Mouse (Mus musculus) neural tube, embryonic 10.5 days (tissue): ENCODE measurements around the gene Atp5j.

Source experiments
- DNase-seq: peaks from one replicate; pipeline ENCODE4 v3.0.0-alpha.2; 2017; ENCODE audit warnings: low spot score; ENCODE audit errors: extremely low spot score

The Atp5j gene

DNA sequence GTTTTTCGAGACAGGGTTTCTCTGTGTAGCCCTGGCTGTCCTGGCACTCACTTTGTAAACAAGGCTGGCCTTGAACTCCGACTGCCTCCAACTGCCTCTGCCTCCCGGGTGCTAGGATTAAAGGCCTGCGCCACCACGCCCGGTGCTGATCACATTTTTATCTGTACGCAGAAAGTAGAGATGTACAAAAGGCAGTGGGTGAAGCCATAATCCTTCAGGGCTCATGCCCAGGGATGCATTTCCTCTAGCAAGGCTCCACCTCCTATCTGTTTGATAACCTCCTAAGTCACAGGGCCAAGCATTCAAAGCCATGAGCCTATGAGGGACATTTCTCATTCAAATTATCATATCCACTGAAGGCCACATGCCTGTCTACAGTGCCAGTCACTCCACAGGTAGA lies 27.6 kb downstream of the Atp5j start:
- no peak for DNase-seq

DNA sequence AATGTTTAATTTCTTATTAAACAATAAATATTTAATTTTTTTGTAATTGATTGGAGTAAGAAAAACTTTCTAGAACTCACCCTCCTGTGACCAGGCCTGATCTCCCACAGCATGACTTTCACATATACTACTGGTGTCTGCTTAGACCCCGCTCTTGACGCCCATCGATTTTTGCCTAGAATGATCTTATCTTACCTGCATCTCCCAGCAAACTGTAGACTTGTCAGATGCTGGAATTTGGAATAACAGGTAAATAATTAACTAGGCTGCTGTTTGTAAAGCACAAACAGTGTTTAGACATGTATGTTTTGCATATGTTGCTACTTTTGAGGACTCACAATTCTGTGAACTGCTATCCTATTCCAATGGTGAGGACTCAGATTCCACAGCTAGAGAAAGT lies 29.2 kb downstream of the Atp5j start:
- no peak for DNase-seq

DNA sequence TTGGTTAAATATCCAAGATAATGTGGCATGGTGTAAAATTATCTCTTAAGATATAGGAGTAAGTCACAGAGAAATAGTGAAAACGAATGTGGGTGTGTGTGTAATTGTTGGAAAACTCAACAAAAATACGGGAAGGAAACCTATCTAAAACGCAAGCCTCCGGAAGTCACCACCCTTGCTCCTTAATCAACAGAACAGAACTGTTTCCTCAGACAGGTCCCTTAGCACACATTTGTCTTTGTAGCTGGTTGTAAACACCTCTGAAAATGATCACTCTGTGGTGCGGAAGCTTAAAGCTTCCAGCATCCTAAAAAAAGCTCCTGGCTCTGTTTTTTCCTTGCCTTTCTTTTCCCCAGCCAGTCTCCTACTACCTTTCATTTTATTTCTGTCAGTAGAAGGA lies 30.6 kb downstream of the Atp5j start:
- no peak for DNase-seq

DNA sequence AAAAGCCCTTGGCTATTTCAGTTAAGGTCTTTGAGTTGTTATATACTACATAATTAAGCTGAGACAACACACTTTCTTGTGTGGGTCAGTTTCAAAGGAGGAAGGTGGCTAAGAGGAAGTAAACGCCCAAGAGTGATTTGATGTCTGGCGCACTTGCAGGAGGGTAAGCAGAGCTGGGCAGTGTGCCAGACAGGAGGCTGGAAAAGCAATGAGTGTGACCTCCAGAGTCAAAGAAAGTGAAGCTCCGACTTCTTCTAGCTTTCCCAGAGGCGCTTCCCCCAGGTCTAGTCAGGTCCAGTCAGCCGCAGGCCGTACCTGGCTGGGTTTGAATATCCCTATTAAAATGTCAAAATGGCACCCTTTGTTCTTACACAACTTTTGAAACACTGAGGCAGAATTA lies 33.2 kb downstream of the Atp5j start:
- no peak for DNase-seq

DNA sequence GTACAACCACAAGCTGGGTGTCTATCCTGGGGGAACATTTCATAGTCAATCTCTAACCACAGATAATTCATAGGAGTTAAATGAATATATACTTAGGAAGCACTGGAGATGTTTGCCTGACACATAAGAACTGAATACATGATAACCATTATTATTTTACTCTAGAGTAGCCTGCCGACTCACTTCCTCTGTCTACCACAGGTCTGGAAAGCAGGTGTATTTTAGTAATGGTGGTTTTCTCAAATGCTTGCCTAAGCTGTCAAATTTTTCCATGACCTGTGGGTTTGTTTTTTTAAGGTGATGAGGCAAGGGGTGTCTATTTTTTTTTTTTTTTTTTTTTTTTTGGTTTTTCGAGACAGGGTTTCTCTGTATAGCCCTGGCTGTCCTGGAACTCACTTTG lies 35.4 kb downstream of the Atp5j start:
- no peak for DNase-seq

DNA sequence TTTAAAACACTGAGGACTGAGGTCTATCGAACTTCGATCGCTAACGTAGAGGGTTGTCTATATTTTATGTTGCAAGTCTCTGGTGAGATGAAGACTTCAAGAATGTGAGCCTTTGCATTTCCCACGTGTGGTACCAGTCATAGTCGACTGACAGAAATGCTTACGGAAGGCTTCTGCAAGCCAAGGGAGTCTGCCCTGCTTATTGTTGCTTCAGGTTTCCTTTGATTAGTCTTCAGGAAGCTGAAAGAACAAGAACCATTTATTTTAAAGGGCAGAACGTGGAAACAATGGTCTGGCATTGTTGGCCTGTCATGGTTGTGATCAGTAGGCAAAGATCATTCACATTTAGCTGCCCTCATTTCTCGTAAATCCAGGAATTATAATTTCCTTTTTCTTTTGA lies 38.7 kb downstream of the Atp5j start:
- DNase-seq = no peak

DNA sequence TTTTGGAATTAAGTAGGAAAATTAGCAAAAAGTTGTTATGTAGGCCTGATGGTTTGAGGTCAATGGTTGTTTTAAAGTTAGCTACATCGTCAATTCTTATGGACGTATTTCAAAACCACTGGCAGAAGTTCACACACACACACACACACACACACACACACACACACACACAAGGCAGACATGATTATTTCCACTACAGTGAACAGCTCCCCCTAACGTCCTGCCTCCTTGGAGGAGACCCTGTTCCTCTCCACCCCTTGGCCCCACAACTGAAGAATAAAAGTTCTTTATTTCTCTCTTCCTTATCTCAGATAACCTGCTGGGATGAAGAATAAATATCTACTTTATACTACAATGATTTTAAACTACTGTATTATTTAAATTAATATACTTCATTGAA lies 40.1 kb downstream of the Atp5j start:
- no peak for DNase-seq

DNA sequence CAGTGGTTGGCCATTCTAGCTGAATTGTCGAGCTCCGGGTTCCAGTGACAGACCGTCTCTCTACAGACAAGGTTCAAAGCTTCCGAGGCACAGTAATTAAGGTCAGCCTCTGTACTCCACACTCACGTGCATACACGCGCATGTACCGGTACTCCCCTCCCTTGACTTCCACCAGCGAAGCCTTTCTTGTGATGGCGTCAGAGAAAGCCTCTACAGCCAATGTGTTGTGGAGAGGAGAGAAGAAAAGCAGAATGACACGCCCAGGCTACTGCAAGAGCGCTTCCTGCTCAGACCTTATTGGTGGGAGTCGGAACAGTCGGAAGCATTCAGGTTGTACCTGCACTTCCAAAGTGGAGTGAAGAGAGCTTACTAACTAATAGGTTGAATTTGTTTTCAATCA lies 42.0 kb downstream of the Atp5j start:
- no peak for DNase-seq

DNA sequence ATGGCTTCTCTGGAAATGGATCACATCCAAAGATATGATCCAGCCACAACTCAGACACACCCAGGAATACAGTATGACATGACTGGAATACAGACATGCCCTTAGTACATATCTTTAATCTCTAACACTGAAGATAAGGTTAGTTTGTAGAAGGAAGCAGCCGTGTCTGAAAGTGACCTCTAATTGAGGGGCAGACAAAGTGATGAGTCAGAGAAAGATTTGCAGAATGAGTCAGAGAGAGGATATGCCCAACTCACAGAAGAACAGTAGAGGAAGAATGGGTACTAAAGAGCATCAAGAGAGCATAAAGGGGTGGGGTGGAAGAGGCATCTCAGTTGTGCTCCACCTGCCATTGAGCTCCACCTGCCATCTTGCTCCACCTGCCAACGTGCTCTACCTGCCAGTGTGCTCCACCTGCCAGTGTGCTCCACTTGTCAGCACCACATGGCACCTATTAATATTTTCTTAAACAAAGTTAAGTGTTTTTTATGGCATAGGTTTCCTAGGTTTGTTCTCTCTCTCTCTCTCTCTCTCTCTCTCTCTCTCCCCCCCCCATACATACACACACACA lies 44.7 kb downstream of the Atp5j start:
- DNase-seq = no peak

DNA sequence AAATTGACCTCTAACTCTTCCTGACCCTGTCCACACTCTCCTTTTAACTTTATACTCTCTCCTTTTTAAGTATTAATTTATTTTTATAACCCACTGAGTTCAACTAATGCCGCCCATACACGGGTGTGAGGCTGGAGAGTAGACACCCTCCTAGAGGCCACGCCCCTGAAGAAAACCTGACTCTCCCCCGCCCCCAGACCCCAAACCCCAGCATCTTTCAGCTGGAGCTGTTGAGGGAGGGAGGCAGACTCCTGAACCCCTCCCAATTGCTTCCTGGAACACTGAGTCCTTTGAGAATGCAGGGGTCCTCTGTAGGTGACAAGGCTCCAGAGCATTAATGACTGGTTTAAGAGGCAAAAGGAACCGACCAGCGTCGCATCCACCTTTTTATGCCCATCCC lies 50.5 kb downstream of the Atp5j start:
- DNase-seq = no peak

DNA sequence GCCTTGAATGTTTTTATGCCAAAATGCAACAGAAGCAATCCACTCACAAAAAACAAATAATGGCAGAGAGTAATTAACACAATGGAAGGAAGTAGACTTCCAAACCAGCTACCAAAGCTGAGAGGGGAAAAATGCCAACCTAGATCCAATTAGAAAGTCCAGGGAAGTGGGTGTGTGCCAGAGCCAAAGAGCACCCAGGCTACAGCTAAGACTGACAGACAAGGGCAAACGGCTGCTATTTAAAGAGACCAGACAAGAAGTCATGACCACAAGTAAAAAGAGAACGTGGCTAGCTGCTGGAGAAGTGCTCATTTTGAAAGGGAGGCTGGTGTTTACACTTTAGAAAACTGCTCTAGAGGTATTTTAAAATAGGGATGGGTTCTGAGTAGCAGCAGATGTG lies 52.1 kb downstream of the Atp5j start:
- no peak for DNase-seq

DNA sequence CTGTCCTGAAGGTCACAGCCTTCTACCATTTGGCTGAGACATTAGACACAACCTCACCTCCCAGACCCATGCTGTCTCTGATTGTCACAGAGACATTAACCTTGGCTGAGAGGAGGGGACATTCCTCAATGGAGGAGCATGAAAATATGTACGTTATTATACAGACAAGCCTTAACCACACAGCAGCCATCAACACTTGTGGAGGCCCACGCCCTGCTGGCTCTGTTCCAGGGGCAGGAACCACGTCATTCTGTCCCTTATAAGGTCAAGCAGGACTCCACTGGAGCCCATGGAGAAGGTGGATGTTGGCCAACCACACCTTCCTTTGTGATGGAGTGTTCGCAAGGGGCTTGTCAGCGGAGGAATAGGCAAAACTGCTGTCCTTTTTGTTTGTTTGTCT lies 55.7 kb downstream of the Atp5j start:
- DNase-seq = no peak

DNA sequence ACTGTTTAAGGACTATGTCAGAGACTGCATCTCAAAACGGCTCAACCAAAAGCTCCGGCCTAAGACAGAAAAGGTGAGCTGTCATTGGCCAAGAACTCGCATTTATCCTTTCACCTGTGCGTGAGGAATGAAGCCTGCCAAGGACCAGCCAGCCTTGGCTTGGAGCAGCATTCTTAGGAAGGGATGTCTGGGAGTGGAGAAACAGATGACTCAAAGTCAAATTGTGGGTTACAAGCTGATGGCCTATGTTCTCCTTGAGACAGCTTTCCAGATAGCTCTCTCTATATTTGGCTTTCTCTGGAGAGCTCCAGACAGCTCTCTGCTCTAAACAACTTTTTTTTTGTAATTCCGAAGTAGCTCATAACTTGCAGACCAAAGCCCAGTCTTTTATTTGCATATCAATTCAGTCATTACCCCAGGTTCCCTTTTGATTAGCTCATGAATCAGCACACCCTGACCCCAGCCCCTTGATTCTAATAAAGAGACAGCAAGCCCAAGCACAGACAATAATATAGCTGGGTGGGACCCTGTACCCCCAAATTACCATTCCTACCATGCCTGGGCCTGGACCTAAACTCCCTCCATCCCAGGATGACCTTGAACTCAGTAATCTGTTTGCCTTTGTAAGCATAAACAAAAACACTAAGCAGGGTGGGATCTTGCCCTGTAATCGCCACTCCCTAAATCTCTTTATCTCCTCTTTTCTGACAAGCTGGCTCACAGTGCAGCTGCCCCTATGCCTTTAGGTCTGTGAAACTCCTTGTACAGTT lies 56.4 kb downstream of the Atp5j start:
- DNase-seq = no peak

DNA sequence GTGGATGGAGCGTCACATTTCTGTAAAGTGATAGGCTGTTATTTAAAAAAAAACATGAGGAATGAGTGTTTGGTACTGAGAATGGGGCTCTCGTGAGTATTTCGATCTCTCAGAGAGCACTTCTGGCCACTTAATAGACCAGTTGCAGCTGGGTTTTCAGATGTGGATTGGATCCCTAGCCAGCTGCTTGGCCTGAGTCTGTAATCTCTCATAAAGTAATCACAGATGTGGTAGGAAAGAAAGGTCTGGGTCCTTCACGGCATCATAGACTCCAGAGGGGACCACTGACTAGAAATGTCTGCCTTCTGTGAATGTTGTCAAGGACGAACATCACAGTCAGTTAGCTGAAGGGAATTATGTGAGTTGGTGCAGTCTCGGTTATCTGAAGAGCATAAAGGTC lies 57.0 kb downstream of the Atp5j start:
- DNase-seq = no peak
